Mouse (Mus musculus) frontal cortex, postnatal 36 days (tissue): ENCODE data around the gene Gm8281.
"Not testable (repeated sequence)": the region's sequence is repeated elsewhere in the genome, so short reads cannot be mapped to it uniquely, and the experiment has no call there.

Source experiments
- DNase-seq, 2 experiments: peaks; one replicate each; pipeline ENCODE4 v3.0.0; 2022; ENCODE audit warnings: low spot score in 2 of 2

The Gm8281 gene

GRCm38 (mm10) chr14:5070611-5071490, at the start of gene Gm8281:
Gene Gm8281 (plus strand): TSS chr14:5071040.
- DNase-seq, result not testable (repeated sequence)

GRCm38 (mm10) chr14:5050329-5050728, 20.5 kb upstream of the Gm8281 start, which contains the start of gene 4930555G01Rik:
Gene 4930555G01Rik (plus strand): TSS chr14:5050629.
- not testable (repeated sequence) for DNase-seq

DNA sequence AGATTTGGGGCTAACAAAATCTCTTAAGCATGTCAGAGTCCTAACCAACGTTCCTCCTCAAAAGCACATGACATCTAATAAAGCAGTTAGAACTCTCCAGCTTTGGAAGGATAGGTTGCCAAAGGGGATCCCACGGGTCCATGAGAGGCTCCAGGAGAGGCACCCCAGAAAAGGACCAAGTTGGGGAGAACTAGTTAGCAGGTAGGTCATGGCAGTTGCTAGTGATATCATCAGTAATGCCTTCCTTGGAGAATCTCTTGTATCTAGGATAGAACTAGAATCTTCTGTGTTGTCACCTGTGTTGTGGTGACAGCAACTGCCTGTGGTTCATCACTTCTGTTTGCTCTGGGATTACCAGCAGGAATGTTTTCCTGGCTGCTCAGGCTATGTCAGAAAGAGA, 60.4 kb downstream of the Gm8281 start, which contains the start of gene Gm8279:
Gm8279 (plus strand) TSS at position 301 of the 400 bp plus-strand sequence.
- not testable (repeated sequence) for DNase-seq
